Mouse (Mus musculus) hindbrain, embryonic 14.5 days (tissue): ENCODE results near the gene Gm48551. TPM values are rescaled to one million over a fixed set of nuclear protein-coding genes. Genes with fewer than 3 reads are reported as not detected.

Experiments used
- ATAC-seq: fragments of 200-750 bp; cut with Nextera tagmentation; 2 replicates; pipeline ENCODE4 v1.8.0; 2017; ENCODE audit warnings: moderate number of reproducible peaks, mild to moderate bottlenecking, moderate TSS enrichment, moderate library complexity; ENCODE audit not compliant: low FRiP score
- DNase-seq: peaks from one replicate; pipeline ENCODE4 v3.0.0-alpha.2; 2015; ENCODE audit warnings: low spot score
- H3K27ac ChIP-seq: fragments of 300-500 bp; sonication (generic); 2 replicates; pipeline ENCODE4 v1.5.1; 2014; ENCODE audit warnings: mild to moderate bottlenecking, moderate library complexity
- H3K27me3 ChIP-seq: fragments of 300-500 bp; sonication (generic); 2 replicates; pipeline ENCODE4 v1.6.1; 2014; ENCODE audit warnings: mild to moderate bottlenecking, low read length, mixed read lengths; ENCODE audit not compliant: control insufficient read depth, insufficient read depth
- H3K36me3 ChIP-seq: fragments of 300-500 bp; sonication (generic); replicated peaks from 2 replicates; pipeline ENCODE4 v1.6.1; 2014; ENCODE audit not compliant: control insufficient read depth, insufficient read depth
- H3K4me1 ChIP-seq: fragments of 300-500 bp; sonication (generic); replicated peaks from 2 replicates; pipeline ENCODE4 v1.6.1; 2014; ENCODE audit warnings: antibody characterized with exemption, low read length, mixed read lengths; ENCODE audit not compliant: control insufficient read depth, insufficient read depth
- H3K4me2 ChIP-seq: fragments of 300-500 bp; sonication (generic); replicated peaks from 2 replicates; pipeline ENCODE4 v1.6.1; 2014; ENCODE audit warnings: mild to moderate bottlenecking, moderate library complexity
- H3K4me3 ChIP-seq: fragments of 300-500 bp; sonication (generic); replicated peaks from 2 replicates; pipeline ENCODE4 v1.5.1; 2014; ENCODE audit warnings: mild to moderate bottlenecking, low read length
- H3K9ac ChIP-seq: fragments of 300-500 bp; sonication (generic); 2 replicates; pipeline ENCODE4 v1.6.1; 2014
- H3K9me3 ChIP-seq: fragments of 300-500 bp; sonication (generic); 2 replicates; pipeline ENCODE4 v1.6.1; 2016; ENCODE audit warnings: low read length; ENCODE audit not compliant: control insufficient read depth
- WGBS: fragments of 180-500 bp; shearing (Covaris S2); extraction: QIAGEN DNeasy Blood & Tissue Kit; methylation state at CpG from one replicate; pipeline ENCODE4 v1.1.7; 2014; 5-methylcytosine and 5-hydroxymethylcytosine counted together
- polyA plus RNA-seq: library from polyadenylated mRNA; unstranded; fragments of >200 nt; fragmentation: Nextera tagmentation; extraction: Ambion mirVana; gene quantifications from 2 replicates; pipeline ENCODE4 v1.2.1, GENCODE M21; 2014

Gm48551 gene
- polyA plus RNA-seq, 1 experiment from 2014 or later, result 5.7 TPM

GRCm38 (mm10) chr10:81405588-81406201 lies 21.4 kb downstream of the Gm48551 start:
- no peak overlapping the region for H3K9ac ChIP-seq
- WGBS, result 47% methylated on average over 13 of the region's 13 CpGs
- no peaks in the 10 kb centered on the region for H3K9me3 ChIP-seq
- no peak overlapping the region for H3K4me3 ChIP-seq
- no peak overlapping the region for H3K27ac ChIP-seq
- DNase-seq, result no peak
- H3K4me1 ChIP-seq, result peaks cover 51% of the 10 kb centered on the region
- peaks cover 15% of the 10 kb centered on the region; the same call in 1 of the 2 replicates for H3K27me3 ChIP-seq
- H3K36me3 ChIP-seq, result peaks cover 64% of the 10 kb centered on the region
- H3K4me2 ChIP-seq, result no peak overlapping the region
- ATAC-seq, result no peak

DNA sequence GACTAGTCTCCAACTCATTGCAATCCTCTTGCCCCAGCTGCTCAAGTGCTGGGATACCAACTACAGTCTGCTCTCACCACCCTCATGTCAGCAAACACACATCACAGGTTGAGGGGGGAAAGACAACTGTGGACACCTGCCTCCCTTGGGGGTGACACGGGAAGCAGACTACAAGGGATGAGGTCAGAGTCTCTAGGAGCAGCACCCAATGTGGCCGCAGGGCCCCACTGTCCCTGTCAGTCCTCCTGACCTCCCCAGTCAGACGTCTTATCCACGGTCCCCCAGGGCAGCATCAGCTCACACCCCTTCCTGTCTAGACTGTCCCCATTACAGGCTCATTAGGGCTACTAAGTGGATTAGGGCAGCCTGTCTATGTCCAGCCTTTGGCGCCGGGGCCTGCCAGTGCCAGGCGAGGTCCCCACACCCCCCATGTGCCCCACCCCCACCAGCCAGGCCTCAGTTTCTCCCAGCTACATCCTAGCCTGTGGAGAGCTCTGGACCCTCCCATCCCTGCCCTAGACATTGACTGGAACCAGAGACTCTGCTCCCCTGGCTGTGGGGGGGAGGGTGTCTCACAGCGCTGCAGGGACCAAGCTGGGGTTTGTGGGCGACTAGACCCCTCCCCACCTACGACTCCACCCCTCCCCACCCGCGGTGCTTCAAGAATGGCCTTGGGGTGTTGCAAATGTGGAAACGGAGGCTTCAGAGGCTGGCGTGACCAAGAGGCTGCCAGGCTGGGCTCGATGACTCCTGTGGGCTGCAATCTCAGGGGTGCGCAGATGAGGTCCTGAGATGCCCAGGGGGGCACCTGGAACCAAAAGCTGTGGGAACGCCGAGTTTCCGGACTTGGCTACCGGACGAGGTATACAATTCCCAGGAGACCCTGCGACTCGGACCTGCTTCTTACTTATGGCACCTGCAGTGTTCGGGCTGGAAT lies 22.5 kb downstream of the Gm48551 start:
- 24% methylated on average over 24 of the region's 24 CpGs for WGBS
- Histone ChIP-seq H3K4me2 (peak overlapping the region; percentile 43), H3K9me3 (no peaks in the 10 kb centered on the region), H3K4me1 (peaks cover 48% of the 10 kb centered on the region), H3K27me3 (peaks cover 15% of the 10 kb centered on the region; the same call in 1 of the 2 replicates), H3K36me3 (peaks cover 58% of the 10 kb centered on the region), H3K9ac (peak overlapping the region; percentile 34; the same call in 1 of the 2 replicates), H3K27ac (peak overlapping the region; percentile 51; the same call in 1 of the 2 replicates), H3K4me3 (peak overlapping the region; percentile 14; the same call in 1 of the 2 replicates)
- DNase-seq, result no peak
- ATAC-seq, result no peak

- WGBS, result 27% methylated on average over 31 of the region's 31 CpGs
- Histone ChIP-seq H3K9ac (peak overlapping the region; percentile 34; the same call in 1 of the 2 replicates), H3K27ac (peak overlapping the region; percentile 51; the same call in 1 of the 2 replicates)
These were observed 23.5 kb downstream of the Gm48551 start for GRCm38 (mm10) chr10:81407539-81408423.

DNA sequence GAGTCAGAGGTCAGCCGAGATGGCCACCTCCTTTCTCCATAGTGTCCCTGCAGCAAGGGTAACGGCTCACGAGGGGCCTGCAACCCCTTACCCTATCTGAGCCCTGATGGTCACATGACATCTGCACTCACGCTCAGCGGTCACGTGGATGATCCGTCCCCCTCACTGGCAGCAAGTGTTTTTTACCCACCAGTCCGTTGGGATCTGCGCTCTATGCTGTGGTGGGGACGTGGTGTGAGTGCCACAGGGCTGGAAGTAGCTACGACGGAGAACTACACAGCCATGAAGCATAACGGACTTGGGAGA lies 24.1 kb downstream of the Gm48551 start:
- DNase-seq, result no peak
- Histone ChIP-seq H3K27me3 (peaks cover 15% of the 10 kb centered on the region; the same call in 1 of the 2 replicates), H3K4me2 (no peak overlapping the region), H3K9ac (no peak overlapping the region), H3K4me3 (no peak overlapping the region), H3K36me3 (peaks cover 51% of the 10 kb centered on the region), H3K9me3 (no peaks in the 10 kb centered on the region), H3K4me1 (peaks cover 39% of the 10 kb centered on the region), H3K27ac (no peak overlapping the region)
- no peak for ATAC-seq
- WGBS, result 47% methylated on average over 13 of the region's 13 CpGs

More at GRCm38 (mm10) chr10:81407539-81408423, 23.5 kb downstream of the Gm48551 start:
- H3K4me2 ChIP-seq, result peak overlapping the region; percentile 43
- H3K27me3 ChIP-seq, result peaks cover 15% of the 10 kb centered on the region; the same call in 1 of the 2 replicates
- DNase-seq (peak; percentile 76), ATAC-seq (no peak)
- H3K4me1 ChIP-seq, result peaks cover 45% of the 10 kb centered on the region
- H3K4me3 ChIP-seq, result peak overlapping the region; percentile 14; the same call in 1 of the 2 replicates
- H3K36me3 ChIP-seq, result peaks cover 57% of the 10 kb centered on the region
- no peaks in the 10 kb centered on the region for H3K9me3 ChIP-seq

DNA sequence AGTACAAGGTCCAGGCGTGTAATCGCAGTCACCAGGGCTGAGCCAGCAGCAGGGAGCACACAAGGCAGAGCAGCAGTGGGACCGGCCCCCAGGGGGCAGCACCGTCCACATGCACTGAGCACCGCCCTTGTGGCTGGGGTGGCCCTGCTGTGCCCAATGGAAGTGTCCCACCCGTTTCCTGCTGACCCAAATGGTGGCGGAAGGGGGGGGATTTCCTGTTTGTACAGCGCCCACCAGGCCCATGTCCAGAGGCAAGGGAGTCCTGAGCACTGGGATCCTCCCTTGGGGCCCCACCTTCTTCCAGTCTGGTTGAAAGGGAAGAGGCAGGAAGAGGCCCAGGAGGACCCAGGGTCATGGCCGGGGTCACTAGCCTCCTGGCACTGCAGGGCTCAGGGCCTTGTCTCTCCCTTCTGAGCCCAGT lies 24.6 kb downstream of the Gm48551 start:
- H3K4me3 ChIP-seq, result no peak overlapping the region
- no peaks in the 10 kb centered on the region for H3K9me3 ChIP-seq
- DNase-seq, result no peak
- 20% methylated on average over 9 of the region's 9 CpGs for WGBS
- peaks cover 40% of the 10 kb centered on the region for H3K4me1 ChIP-seq
- no peak for ATAC-seq
- H3K27me3 ChIP-seq, result peaks cover 15% of the 10 kb centered on the region; the same call in 1 of the 2 replicates
- H3K4me2 ChIP-seq, result no peak overlapping the region
- H3K9ac ChIP-seq, result no peak overlapping the region
- H3K27ac ChIP-seq, result no peak overlapping the region
- peaks cover 46% of the 10 kb centered on the region for H3K36me3 ChIP-seq

DNA sequence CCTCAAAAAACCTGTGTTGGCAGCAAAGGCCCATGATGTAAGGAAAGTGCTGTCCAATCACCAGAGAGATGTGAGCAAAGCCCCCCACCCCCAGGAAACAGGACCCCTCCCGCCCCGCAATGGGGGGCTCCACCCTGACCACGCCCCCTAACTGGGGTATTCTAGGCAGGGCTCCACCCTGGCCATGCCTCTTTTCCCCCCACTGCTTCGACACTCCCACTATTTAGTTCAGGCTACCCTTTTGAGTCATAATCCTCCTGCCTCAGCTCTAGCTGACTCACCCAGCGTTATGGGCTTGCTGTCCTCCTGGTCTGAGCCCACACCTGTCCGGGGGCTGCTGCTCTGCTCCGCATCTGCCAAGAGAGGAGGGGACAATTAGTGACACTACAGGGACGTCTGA lies 25.1 kb downstream of the Gm48551 start:
- DNase-seq, result no peak

DNA sequence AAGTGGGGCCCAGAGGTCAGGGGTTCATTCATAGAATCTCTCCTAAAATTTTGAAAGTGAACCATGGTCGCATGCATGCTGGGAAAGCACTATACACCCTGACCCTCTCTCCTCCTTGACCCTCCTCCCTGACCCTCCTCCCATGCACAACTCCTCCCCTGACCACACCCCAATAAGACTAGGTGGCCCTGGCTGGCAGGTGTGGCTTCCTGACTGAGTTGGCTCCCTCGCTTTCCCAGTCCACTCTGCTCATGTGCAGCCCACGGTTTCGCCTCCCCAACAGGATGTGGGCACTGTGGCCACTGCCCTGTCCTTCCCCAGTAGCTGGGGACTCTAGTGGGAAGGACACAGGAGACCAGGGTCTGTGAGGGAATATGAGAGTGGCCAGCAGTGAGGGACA lies 26.1 kb downstream of the Gm48551 start:
- Histone ChIP-seq H3K4me2 (no peak overlapping the region), H3K27me3 (peaks cover 15% of the 10 kb centered on the region; the same call in 1 of the 2 replicates), H3K36me3 (peaks cover 31% of the 10 kb centered on the region), H3K27ac (no peak overlapping the region), H3K4me1 (peaks cover 46% of the 10 kb centered on the region), H3K9ac (no peak overlapping the region; the same call in 1 of the 2 replicates), H3K4me3 (no peak overlapping the region), H3K9me3 (no peaks in the 10 kb centered on the region)
- WGBS, result 76% methylated on average over 4 of the region's 4 CpGs
- no peak for DNase-seq
- no peak for ATAC-seq

More for the DNA sequence above, 25.1 kb downstream of the Gm48551 start:
- Histone ChIP-seq H3K4me2 (0 out of 2 replicates have a peak overlapping the region, but pooled peaks have one; percentile 4), H3K27ac (no peak overlapping the region), H3K9ac (no peak overlapping the region), H3K27me3 (peaks cover 15% of the 10 kb centered on the region; the same call in 1 of the 2 replicates), H3K9me3 (no peaks in the 10 kb centered on the region), H3K4me3 (no peak overlapping the region), H3K4me1 (peaks cover 45% of the 10 kb centered on the region), H3K36me3 (peaks cover 41% of the 10 kb centered on the region)
- 13% methylated on average over 8 of the region's 8 CpGs for WGBS
- ATAC-seq, result no peak

- peak overlapping the region; percentile 64; the same call in 1 of the 2 replicates for H3K27ac ChIP-seq
These were observed 26.7 kb downstream of the Gm48551 start for GRCm38 (mm10) chr10:81410981-81411380.

More at GRCm38 (mm10) chr10:81410981-81411380, 26.7 kb downstream of the Gm48551 start:
- no peak overlapping the region for H3K9ac ChIP-seq
- DNase-seq, result no peak
- H3K4me2 ChIP-seq, result no peak overlapping the region
- H3K36me3 ChIP-seq, result peaks cover 25% of the 10 kb centered on the region
- WGBS, result 69% methylated on average over 9 of the region's 9 CpGs
- peaks cover 15% of the 10 kb centered on the region; the same call in 1 of the 2 replicates for H3K27me3 ChIP-seq
- ATAC-seq, result no peak
- no peak overlapping the region for H3K4me3 ChIP-seq
- H3K9me3 ChIP-seq, result no peaks in the 10 kb centered on the region
- H3K4me1 ChIP-seq, result peaks cover 46% of the 10 kb centered on the region
